Mouse (Mus musculus) stomach, postnatal 0 days (tissue): ENCODE data around the gene Zfp275. TPM values are rescaled to one million over a fixed set of nuclear protein-coding genes. Genes with fewer than 3 reads are reported as not detected.
"Not testable (repeated sequence)": the region's sequence is repeated elsewhere in the genome, so short reads cannot be mapped to it uniquely, and the experiment has no call there.

ENCODE experiments used
- ATAC-seq: fragments of 200-750 bp; cut with Nextera tagmentation; 2 replicates; pipeline ENCODE4 v1.8.0; 2017; ENCODE audit not compliant: low FRiP score, low TSS enrichment
- DNase-seq: peaks from one replicate; pipeline ENCODE4 v3.0.0-alpha.2; 2016; ENCODE audit warnings: low spot score
- H3K27ac ChIP-seq: fragments of 300-500 bp; sonication (generic); replicated peaks from 2 replicates; pipeline ENCODE4 v1.5.1; 2014; ENCODE audit warnings: mild to moderate bottlenecking, control low read depth
- H3K27me3 ChIP-seq: fragments of 300-500 bp; sonication (generic); 2 replicates; pipeline ENCODE4 v1.6.1; 2014; ENCODE audit warnings: low read length; ENCODE audit not compliant: control insufficient read depth, insufficient read depth
- H3K36me3 ChIP-seq: fragments of 300-500 bp; sonication (generic); 2 replicates; pipeline ENCODE4 v1.6.1; 2014; ENCODE audit warnings: low read length, mixed read lengths; ENCODE audit not compliant: control insufficient read depth, insufficient read depth
- H3K4me1 ChIP-seq: fragments of 300-500 bp; sonication (generic); replicated peaks from 2 replicates; pipeline ENCODE4 v1.6.1; 2014; ENCODE audit warnings: antibody characterized with exemption; ENCODE audit not compliant: control insufficient read depth, insufficient read depth
- H3K4me2 ChIP-seq: fragments of 300-500 bp; sonication (generic); replicated peaks from 2 replicates; pipeline ENCODE4 v1.6.1; 2014; ENCODE audit warnings: low read depth, mild to moderate bottlenecking, control low read depth, moderate library complexity
- H3K4me3 ChIP-seq: fragments of 300-500 bp; sonication (generic); 2 replicates; pipeline ENCODE4 v1.5.1; 2014; ENCODE audit warnings: low read depth, low read length, control low read depth
- H3K9ac ChIP-seq: fragments of 300-500 bp; sonication (generic); 2 replicates; pipeline ENCODE4 v1.6.1; 2014; ENCODE audit warnings: mild to moderate bottlenecking, low read length, control low read depth, mixed read lengths
- H3K9me3 ChIP-seq: fragments of 300-500 bp; sonication (generic); 2 replicates; pipeline ENCODE4 v1.6.1; 2016; ENCODE audit warnings: low read length; ENCODE audit not compliant: control insufficient read depth
- CTCF ChIP-seq: IDR thresholded peaks from 2 replicates; pipeline ENCODE4 v1.5.1; 2016; ENCODE audit warnings: antibody characterized with exemption, low read depth, mild to moderate bottlenecking, moderate library complexity
- EP300 ChIP-seq: optimal IDR thresholded peaks from 2 replicates; pipeline ENCODE3; 2016; ENCODE audit warnings: antibody characterized with exemption
- WGBS: fragments of 180-500 bp; shearing (Covaris S2); extraction: QIAGEN DNeasy Blood & Tissue Kit; methylation state at CpG from one replicate; pipeline ENCODE4 v1.1.7; 2014; 5-methylcytosine and 5-hydroxymethylcytosine counted together
- polyA plus RNA-seq: library from polyadenylated mRNA; unstranded; fragments of >200 nt; fragmentation: Nextera tagmentation; extraction: Ambion mirVana; gene quantifications from 2 replicates; pipeline ENCODE4 v1.2.1, GENCODE M21; 2015

The Zfp275 gene
- polyA plus RNA-seq, 1 experiment from 2014 or later: 2.6 TPM

GRCm38 (mm10) chrX:73391481-73391880 is 49.1 kb downstream of the Zfp275 start:
- Histone ChIP-seq H3K4me3 (no peak overlapping the region), H3K9me3 (no peaks in the 10 kb centered on the region), H3K27ac (no peak overlapping the region), H3K4me2 (no peak overlapping the region), H3K27me3 (no peaks in the 10 kb centered on the region), H3K4me1 (no peaks in the 10 kb centered on the region), H3K36me3 (no peaks in the 10 kb centered on the region), H3K9ac (no peak overlapping the region)
- DNase-seq (no peak), ATAC-seq (no peak)
- TF ChIP-seq EP300 (no peak), CTCF (no peak)
- WGBS: 80% methylated on average over 4 of the region's 4 CpGs

- DNase-seq: no peak
- ATAC-seq: no peak
- H3K9ac ChIP-seq: no peak overlapping the region
- no peaks in the 10 kb centered on the region for H3K4me1 ChIP-seq
- no peaks in the 10 kb centered on the region for H3K27me3 ChIP-seq
- H3K27ac ChIP-seq: no peak overlapping the region
- 94% methylated on average over 1 of the region's 1 CpGs for WGBS
- no peak for TF ChIP-seq CTCF
- TF ChIP-seq EP300: no peak
- H3K4me3 ChIP-seq: no peak overlapping the region
- no peak overlapping the region for H3K4me2 ChIP-seq
- H3K9me3 ChIP-seq: no peaks in the 10 kb centered on the region
- H3K36me3 ChIP-seq: no peaks in the 10 kb centered on the region
Measured at GRCm38 (mm10) chrX:73396446-73396845, 54.0 kb downstream of the Zfp275 start.

GRCm38 (mm10) chrX:73398636-73399035 is 56.2 kb downstream of the Zfp275 start, which contains the start of gene Gm18336:
Gene Gm18336 (minus strand): TSS chrX:73398736.
- ATAC-seq, H3K4me2 ChIP-seq, H3K4me3 ChIP-seq, H3K27ac ChIP-seq, H3K9ac ChIP-seq, H3K4me1 ChIP-seq, H3K9me3 ChIP-seq, H3K36me3 ChIP-seq, H3K27me3 ChIP-seq, DNase-seq: not testable (repeated sequence)
- WGBS: 75% methylated on average over 1 of the region's 2 CpGs

GRCm38 (mm10) chrX:73400951-73401350 is 58.5 kb downstream of the Zfp275 start:
- 91% methylated on average over 19 of the region's 20 CpGs for WGBS
- H3K4me2 ChIP-seq: no peak overlapping the region
- no peak for DNase-seq
- no peak overlapping the region for H3K27ac ChIP-seq
- H3K4me3 ChIP-seq: no peak overlapping the region
- H3K9me3 ChIP-seq: no peaks in the 10 kb centered on the region
- H3K4me1 ChIP-seq: no peaks in the 10 kb centered on the region
- no peaks in the 10 kb centered on the region for H3K36me3 ChIP-seq
- no peak for ATAC-seq
- H3K27me3 ChIP-seq: no peaks in the 10 kb centered on the region
- no peak for TF ChIP-seq EP300
- no peak for TF ChIP-seq CTCF
- no peak overlapping the region for H3K9ac ChIP-seq

- no peak for ATAC-seq
- H3K9me3 ChIP-seq: no peaks in the 10 kb centered on the region
- DNase-seq: no peak
- H3K4me3 ChIP-seq: no peak overlapping the region
- no peaks in the 10 kb centered on the region for H3K27me3 ChIP-seq
- H3K9ac ChIP-seq: no peak overlapping the region
- H3K4me1 ChIP-seq: no peaks in the 10 kb centered on the region
- H3K4me2 ChIP-seq: no peak overlapping the region
- WGBS: 91% methylated on average over 12 of the region's 12 CpGs
- no peaks in the 10 kb centered on the region for H3K36me3 ChIP-seq
- TF ChIP-seq EP300 (no peak), CTCF (no peak)
- H3K27ac ChIP-seq: no peak overlapping the region
Measured at GRCm38 (mm10) chrX:73401616-73402015, 59.2 kb downstream of the Zfp275 start.

Other genes starting within 250 kb of the Zfp275 start
- 2.7 and 7.4 TPM in 2 replicates for gene Xlr3a, start 245.5 kb upstream of the Zfp275 start, polyA plus RNA-seq
- 0.46 and 0.61 TPM in 2 replicates for gene Gm14685, start 225.6 kb upstream of the Zfp275 start, polyA plus RNA-seq
- 0.12 TPM in 1 of 2 replicates, not detected in the other for gene Xlr5b, start 193.8 kb upstream of the Zfp275 start, polyA plus RNA-seq
- 0.18 and 0.42 TPM in 2 replicates for gene DXBay18, start 193.2 kb upstream of the Zfp275 start, polyA plus RNA-seq
- not detected in 2 replicates for gene Spin2d, start 165.6 kb upstream of the Zfp275 start, polyA plus RNA-seq
- 2.1 and 3.0 TPM in 2 replicates for gene Xlr3b, start 150.4 kb upstream of the Zfp275 start, polyA plus RNA-seq
- gene Xlr4b, start 128.3 kb upstream of the Zfp275 start, polyA plus RNA-seq: 1.3 and 2.0 TPM in 2 replicates
- gene F8a, start 114.3 kb upstream of the Zfp275 start, polyA plus RNA-seq: 20.4 and 22.5 TPM in 2 replicates
- 1.5 and 1.8 TPM in 2 replicates for gene Xlr4c, start 99.5 kb upstream of the Zfp275 start, polyA plus RNA-seq
- not detected in 2 replicates for gene Xlr3c, start 77.2 kb upstream of the Zfp275 start, polyA plus RNA-seq
- gene Xlr5a, start 49.6 kb upstream of the Zfp275 start, polyA plus RNA-seq: 0.23 TPM in 1 of 2 replicates, not detected in the other
- not detected in 2 replicates for gene Xlr5c, start 49.6 kb upstream of the Zfp275 start, polyA plus RNA-seq
- not detected in 2 replicates for gene Gm45015, start 5.8 kb upstream of the Zfp275 start, polyA plus RNA-seq
- gene Gm18336, start 56.1 kb downstream of the Zfp275 start, polyA plus RNA-seq: 0.08 TPM in 1 of 2 replicates, not detected in the other
- 0.10 TPM in 2 replicates for gene Zfp92, start 68.5 kb downstream of the Zfp275 start, polyA plus RNA-seq
- 98.8 and 103 TPM in 2 replicates for gene Trex2, start 92.7 kb downstream of the Zfp275 start, polyA plus RNA-seq
- gene Haus7, start 116.4 kb downstream of the Zfp275 start, polyA plus RNA-seq: 35.7 and 36.6 TPM in 2 replicates
- gene Bgn, start 141.0 kb downstream of the Zfp275 start, polyA plus RNA-seq: 88.0 and 89.2 TPM in 2 replicates
- 0.07 and 0.12 TPM in 2 replicates for gene Atp2b3, start 160.5 kb downstream of the Zfp275 start, polyA plus RNA-seq